Mouse (Mus musculus): ENCODE data around the gene Ptx4. TPM values are rescaled to one million over a fixed set of nuclear protein-coding genes. Genes with fewer than 3 reads are reported as not detected.

Ptx4 gene
- 1 to 10 TPM in 1 of 4 experiments, under 1 TPM in 3; 0.58 to 2.4 (median 0.79) TPM for total RNA-seq (2022)

DNA sequence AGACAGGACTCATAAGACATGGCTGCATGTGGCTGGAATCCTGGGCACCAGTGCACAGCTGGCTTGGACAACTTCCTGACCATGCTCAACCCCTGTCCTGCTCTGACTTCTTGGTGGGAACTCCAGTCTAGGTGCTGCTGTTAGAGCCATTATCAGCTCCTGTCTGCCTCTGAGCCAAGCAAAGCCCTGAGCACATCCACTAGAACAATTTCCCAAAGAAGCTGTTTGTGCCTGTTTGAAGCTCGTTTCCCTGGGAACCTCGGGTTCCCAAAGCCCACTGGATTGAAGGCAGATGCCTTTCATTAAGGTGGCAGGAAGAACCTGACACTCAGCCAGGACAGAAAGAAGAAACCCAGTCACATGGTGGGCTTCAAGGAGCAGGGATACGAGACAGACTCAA, at the start of gene Ptx4:
Ptx4 (plus strand) TSS at position 355 of the 400 bp plus-strand sequence.
- no peak for DNase-seq (ENCODE audit: low spot score in 2 of 2)

DNA sequence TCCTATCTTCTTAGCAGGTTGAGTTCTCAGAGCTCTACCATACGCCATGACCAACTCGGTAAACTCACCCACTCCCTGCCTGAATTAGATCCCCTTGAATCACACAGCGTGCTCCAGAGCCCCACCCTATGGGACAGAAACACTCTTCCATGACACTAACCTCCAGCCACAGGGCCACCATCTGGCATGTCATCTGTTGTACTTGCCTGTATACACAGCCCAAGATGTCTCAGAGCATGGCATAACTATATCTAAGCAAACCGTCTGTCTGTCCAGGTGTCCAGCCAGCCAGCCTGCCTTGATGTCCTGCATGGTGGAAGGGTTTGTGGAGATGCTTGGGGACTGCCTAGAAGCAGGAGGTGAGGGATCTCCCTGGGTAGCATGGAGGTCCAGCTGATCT, 43.7 kb upstream of the Ptx4 start:
- DNase-seq (ENCODE audit: low spot score in 2 of 2): no peak

DNA sequence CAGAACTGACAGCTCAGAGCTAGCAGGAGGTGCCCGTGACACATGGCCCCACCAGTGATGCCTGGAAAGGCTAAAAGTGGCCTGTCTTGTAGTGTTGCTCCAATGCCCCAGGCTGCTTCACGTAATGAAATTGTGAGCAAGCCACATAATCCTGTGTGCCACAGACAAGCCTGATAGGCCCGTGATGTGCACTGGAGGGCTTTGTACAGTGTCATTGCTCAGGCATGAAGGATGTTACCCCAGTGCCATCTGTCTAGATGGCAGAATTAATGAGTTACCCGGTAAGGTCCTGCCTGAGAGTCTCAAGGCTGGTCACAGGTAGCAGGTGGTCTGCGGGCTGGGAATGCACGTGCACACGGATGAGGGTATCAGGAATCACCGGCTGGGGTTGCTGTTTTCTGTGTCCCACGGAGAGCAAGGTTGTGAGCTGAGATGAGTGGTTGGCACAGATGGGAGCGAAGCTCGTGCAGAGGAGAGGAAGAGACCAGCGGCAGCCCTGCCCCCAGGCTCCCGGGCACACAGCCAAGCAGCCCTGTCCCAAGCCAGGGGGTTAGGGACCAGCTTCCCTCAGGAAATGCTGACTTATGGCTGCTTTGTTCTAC, 42.7 kb upstream of the Ptx4 start:
- peak in 1 of 2 experiments; percentile 34 for DNase-seq (ENCODE audit: low spot score in 2 of 2)

DNA sequence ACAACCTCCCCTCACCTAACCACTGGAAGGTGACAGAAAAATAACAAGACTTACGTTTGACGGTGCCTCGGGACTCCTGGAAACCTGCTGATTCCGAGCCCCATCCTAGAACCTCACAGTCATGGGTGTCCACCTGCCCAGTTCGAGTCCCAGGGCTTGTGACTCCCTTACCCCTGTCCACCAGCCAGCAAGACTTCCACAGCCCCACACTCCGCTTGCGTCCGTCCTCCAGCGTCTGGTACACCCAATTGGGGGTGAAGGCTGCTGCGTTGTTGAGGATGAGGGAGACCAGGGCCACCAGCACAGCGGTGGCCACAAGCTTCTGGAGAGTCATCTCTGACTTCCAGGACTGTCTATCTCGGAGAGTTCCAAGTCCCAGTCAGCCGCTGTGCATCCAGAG, 40.4 kb upstream of the Ptx4 start:
- no peak for DNase-seq (ENCODE audit: low spot score in 2 of 2)

DNA sequence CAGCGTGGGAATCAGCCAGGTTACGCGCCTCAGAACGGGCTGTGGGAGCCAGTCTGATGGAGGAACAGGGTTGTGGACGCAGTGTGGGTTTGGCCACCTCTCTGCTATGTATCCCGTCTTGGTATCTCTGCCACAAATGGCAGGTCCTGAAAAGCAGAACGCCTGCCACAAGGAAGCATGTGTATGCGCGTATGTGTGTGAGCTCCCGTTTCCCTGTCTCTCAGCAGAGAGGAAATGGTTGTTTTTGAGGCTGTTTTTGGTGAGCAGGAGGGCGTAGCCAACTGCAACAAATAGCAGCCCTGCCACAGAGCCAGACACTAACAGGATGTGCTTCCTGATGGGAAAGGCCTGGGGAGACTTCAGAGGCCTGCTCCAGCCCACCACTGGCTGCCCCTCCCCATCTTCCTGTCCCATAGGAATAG, 39.6 kb upstream of the Ptx4 start:
- DNase-seq (ENCODE audit: low spot score in 2 of 2): peak; percentile 50 to 54

DNA sequence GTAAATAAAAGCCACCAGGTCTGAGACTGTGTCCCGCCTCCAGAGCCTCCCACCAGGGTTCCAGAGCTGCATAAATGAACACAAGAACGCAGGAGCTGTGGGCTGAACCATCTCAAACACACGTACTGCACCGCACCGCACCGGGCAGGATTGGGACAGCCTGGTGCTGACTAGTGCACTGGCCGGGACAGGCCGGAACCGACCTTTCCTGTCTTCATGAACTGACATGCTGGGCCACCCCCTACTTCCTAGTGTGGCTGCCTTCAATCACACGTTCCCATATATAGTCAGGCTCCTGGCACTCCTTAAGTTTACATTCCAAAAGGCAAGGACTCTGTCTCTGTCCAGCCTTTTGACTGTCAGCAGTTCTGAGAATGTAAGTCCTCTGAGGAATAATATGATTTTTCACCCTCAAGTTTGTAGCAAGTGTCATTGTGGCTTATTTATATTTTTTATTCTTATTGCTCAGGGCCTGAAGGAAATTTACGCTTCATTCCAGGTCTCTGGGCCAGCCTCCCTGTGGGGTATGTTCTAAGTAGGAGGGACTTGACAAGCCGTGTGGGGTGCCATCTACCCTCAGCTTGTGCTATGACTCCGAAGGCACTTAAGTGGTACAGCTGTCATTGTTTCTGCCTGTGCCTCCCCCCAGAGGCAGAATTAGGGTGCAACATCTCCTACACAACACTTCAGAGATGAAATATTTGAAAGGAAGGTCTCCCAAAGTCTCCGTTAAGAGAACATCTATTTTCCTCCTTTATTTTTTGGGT, 38.3 kb upstream of the Ptx4 start:
- DNase-seq (ENCODE audit: low spot score in 2 of 2): no peak

DNA sequence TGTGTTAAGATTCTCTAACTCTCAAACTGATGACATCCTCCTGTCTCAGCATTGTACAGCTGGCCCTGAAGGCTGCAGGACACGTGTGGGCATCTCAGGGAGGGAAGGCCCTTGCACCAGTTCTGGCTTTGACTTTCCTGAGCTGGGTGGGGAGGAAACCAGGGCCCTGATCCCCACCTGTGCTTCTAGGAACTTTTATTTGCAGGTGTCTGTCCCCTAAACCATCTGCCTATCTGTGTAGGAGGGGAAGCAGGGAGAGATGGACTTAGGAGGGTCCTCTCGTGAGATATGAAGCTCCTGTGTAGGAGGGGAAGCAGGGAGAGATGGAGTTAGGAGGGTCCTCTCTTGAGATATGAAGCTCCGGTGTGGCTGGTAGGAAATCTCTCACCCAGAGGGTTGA, 37.7 kb upstream of the Ptx4 start:
- DNase-seq (ENCODE audit: low spot score in 2 of 2): no peak

DNA sequence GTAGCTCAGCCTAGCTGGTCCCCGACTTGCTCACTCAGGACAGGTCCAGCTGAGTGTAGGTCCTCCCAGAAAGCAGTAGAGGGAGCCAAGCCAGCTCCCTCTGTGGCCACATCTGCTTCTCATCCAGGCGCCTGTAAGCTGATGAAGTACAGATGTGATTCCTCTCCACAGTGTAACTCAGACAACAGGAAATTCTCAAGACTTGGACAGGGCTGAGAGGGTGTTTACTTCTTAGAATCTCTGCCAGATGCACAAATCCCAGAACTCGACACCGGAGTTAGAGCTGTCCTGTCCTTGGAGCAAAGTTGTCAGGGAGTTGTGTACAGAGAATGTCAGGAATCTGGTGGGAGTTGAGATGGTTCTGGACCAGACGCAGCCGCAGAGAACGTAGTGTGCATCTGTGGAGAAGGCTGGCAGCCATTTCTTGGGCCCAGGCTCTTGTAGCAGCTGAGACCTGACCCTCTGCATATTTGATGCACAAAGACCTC, 37.1 kb upstream of the Ptx4 start, which contains the start of gene Tmem204:
Tmem204 (minus strand) TSS at position 148 of the 488 bp plus-strand sequence.
- peak; percentile 60 to 76 for DNase-seq (ENCODE audit: low spot score in 2 of 2)

DNA sequence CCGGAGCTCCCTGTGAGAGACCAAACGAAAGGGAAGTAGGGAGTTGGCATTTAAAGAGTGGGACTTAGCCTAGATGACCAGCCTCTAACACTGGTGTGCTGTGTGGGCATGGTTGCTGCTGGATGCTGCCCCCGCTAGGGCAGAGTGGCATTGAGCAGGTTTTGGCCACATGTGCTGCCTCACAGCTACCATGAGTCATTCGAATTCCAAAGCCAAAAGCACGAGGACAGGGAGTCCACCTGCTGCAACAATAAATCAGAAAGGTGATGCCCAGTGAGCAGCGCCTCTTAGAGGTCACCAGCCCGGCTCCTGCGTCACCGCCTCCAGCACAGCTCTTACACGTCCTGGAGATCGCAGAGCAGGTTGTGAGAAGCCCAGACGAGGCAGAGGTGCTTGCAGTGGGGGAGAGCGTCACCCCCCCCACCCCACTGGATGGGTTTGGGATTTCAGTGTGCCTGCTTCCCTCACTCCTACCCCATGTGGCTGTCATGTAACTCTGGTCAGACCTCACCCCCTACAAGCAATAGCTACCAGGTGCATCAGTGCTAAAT, 35.6 kb upstream of the Ptx4 start:
- peak; percentile 51 to 81 for DNase-seq (ENCODE audit: low spot score in 2 of 2)

DNA sequence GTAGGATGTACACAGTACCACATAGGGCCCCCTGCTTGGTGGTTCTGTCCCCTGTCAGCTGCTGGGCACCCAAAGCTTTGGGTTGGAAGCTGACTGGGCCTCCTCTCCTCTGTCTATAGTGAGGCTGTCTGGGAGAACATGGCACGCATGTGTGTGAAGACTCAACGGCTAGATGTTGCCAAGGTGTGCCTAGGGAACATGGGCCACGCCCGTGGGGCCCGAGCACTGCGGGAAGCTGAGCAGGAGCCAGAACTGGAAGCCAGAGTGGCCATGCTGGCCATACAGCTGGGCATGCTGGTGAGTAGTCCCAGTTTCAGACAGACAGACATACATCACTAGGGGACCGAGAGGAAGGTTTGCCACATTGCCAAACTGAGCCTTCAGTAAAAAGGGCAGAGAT, 33.8 kb upstream of the Ptx4 start:
- DNase-seq (ENCODE audit: low spot score in 2 of 2): no peak

DNA sequence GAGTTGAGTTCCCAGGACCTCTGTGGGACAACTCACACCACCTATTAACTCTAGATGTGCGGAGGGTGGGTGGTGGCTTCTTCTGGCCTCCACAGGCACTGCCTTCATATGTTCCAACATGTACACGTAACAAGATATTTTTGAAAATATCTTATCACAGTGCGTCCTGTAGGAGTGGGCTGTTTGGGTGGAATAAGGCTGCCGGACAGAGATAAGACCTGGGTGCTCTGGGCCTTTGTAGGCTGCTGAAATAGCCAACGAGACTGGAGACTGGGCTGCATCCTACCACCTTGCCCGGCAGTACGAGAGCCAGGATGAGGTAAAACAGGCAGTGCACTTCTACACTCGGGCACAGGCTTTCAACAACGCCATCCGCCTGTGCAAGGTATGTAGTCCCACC, 31.4 kb upstream of the Ptx4 start:
- no peak for DNase-seq (ENCODE audit: low spot score in 2 of 2)

DNA sequence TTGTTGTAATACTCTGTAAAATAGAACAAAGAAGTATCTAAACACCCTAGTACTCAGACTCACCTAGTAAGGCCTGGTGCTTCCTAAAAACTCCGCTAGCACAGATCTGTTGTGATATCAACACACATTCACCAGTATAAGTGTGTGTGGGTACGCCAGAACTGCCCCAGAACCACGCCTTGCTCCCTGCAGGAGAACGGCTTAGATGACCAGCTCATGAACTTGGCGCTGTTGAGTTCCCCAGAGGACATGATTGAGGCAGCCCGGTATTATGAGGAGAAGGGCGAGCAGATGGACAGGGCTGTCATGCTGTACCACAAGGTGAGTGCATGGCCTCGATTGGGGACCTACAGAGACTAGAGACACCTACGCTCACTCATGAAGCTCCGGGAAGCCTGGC, 30.1 kb upstream of the Ptx4 start:
- DNase-seq (ENCODE audit: low spot score in 2 of 2): no peak

DNA sequence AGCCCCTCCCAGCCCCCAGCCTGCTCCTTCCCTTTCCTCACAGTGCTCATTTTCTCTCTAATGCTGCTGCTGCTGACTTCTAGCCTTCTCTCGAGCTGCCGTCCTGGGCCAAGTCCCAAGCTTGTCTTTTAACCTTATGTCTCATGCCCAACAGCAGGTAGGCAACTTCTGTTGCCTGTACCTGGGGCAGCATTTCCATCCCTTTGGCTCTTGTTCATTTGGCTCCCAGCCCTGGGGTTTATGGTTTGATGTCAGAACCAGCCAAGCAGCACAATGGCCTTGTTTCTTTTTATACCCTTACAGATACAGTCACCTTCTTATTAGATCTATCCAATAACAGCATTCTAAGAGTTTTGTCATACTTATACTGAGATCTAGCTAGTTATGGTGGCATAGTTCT, 24.3 kb upstream of the Ptx4 start:
- no peak for DNase-seq (ENCODE audit: low spot score in 2 of 2)

DNA sequence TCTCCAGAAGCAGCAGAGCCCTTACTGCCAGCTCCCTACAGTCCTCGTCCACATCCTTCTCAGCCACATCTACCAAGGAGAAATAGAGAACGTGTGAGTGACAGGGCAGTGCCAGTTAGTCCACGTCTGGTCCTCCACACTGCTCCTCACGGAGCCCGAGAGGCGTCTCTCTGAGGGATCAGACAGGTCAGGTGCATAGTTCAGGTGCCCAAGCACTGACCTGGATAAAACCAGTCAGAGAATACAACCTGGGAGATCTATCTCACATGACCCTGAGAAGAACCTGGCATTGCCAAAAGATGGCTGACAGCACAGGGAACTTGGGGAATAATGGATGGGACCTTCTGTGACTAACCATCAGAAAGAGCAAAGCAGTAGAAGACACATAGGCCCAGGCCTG, 20.5 kb upstream of the Ptx4 start:
- DNase-seq (ENCODE audit: low spot score in 2 of 2): no peak

DNA sequence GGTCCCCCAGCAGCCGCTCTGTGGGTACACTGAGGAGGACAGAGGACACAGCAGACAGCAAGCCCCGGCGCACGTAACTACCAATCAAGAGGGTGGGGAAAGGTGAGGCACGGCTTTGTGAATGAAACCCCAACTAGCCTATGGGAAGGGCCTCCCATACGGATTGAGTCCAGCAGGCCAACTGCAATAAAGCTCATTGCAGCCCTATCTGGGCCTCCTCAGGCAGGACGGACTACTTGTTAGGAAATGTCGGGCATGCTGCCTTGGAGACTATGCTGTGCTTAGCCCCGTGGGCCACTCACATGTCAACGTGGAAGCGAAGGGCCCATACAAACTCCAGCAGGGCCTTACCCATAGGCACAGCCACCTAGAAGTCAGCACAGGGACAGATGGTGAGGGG, 19.2 kb upstream of the Ptx4 start:
- DNase-seq (ENCODE audit: low spot score in 2 of 2): no peak

DNA sequence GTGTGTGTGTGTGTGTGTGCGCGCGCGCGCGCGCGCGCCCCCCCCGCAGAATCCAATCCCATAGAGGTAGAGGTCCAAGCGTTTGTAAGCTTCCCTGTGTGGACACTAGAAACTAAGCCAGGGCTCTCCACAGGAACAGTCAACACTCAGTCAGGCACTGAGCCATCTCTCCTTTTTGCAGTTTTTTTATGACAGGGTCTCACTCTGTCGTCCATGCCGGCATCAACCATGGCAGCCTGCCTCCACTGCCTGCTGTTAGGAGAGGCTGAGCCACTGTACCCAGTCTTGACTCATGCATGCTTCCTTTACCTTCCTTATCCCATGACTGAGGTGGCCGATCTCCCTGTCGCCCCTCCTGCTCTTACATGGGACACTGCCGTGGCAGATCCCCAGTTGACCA, 12.8 kb upstream of the Ptx4 start:
- no peak for DNase-seq (ENCODE audit: low spot score in 2 of 2)

DNA sequence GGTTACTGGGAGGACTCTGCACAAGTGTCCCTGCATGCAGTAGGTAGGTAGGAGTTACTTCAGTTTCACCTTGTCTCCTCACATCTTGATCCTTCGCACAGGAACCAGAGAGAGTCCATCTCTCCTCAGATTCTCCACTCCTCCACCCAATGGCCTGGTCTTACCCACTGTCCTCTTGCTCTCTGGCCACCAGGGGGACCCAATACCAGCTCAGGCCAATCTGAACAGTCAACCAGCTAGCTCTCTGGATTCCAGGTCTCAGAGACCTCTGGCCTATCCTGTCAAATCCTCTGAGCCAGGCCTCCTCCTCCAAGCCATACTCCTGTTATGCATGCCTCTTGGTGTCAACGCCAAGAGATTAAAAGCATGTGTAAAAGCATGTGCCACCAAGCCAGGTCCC, 11.0 kb upstream of the Ptx4 start:
- no peak for DNase-seq (ENCODE audit: low spot score in 2 of 2)

DNA sequence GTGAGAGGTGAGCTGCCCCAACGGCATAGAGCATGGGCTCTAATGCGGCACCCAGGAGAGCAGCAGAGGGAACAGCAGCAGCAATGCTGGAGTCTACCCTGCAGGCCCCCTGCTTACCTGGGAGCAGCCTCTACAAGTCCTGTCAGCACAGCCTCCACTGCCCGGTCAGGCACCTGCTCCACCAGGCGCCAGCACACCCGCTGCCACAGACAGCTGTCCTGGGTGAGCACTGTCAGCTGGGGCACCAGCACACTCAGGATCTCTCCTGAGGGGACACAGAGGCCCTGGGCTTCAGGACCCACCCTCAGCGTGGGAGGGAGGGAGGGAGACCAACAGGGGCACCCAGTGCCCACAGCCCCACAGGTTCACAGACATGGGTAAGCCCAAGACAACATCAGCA, 10.0 kb upstream of the Ptx4 start:
- no peak for DNase-seq (ENCODE audit: low spot score in 2 of 2)

DNA sequence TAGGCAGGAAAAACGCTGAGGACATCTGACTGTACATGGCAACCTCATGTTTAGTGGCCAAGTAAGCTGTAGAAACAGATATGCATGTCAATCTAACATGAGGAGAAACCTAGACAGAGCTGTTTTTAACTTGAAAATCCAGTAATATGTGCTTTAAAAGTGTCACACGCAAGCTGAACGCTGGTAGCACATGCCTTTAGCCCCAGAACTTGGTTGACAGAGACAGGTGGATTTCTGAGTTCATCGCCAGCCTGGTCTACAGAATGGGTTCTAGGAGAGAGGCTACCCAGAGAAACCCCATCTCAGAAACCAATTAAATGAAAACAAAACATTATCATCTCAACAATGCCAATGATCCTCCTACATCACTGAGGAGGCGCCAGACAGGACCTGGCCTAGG, 9.3 kb upstream of the Ptx4 start:
- no peak for DNase-seq (ENCODE audit: low spot score in 2 of 2)

DNA sequence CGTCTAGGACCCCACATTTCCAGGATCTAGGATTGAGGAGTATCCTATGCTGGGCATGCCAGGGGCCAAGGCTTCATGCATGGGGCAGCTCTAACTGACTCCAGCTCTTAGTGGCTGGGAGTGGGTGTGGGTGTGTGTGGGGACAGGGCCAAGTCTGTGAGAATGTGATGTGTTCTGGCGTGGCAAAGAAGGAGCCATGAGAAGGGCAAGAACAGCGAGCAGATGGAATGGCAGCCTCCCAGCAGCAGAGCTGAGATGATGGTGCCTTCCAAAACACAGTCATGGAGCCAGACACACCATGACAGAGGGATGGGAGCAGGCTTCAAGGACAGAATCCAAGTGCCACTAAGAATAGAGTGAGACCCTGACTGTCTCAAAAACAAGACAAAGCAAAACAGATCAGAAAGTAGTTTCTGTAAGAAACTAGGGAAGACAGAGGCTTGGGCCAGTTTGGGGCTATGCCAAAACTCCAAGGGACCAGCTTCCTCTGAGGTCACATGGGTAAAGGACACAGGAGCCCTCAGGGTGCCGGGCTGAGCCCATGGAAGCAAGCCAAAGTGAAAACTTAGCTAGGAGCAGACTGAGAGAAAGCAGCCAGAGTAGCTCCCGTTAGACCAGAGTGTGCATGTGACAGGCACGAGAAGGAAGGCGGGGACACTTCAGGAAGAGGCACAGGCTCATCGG, 8.7 kb upstream of the Ptx4 start:
- DNase-seq (ENCODE audit: low spot score in 2 of 2): peak; percentile 40 to 63

DNA sequence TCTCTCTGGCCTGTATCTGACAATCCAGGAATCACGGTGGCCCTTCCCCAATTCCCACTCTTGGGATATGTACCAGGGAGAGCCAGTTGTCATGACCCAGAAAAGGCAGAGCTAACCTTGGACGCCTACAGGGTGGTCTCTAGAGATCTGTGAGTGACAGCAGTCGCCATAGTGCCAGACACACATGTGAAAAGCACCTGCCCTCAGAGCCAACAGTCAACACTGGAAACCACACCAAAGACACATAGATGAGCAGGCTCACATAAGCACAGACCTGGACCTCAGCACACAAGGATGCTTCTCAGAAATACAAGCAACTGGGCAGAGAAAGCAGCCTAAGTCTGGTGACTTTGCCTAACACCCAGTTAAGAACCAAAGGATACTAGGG, 8.1 kb upstream of the Ptx4 start:
- no peak for DNase-seq (ENCODE audit: low spot score in 2 of 2)

All from gastrocnemius, adult 8-10 months (tissue).